Mouse (Mus musculus): ENCODE results near the gene Plekhh2. TPM values are rescaled to one million over a fixed set of nuclear protein-coding genes. Genes with fewer than 3 reads are reported as not detected.

The Plekhh2 gene
- polyA plus RNA-seq, 1 experiment from 2014 or later = 2.8 TPM

DNA sequence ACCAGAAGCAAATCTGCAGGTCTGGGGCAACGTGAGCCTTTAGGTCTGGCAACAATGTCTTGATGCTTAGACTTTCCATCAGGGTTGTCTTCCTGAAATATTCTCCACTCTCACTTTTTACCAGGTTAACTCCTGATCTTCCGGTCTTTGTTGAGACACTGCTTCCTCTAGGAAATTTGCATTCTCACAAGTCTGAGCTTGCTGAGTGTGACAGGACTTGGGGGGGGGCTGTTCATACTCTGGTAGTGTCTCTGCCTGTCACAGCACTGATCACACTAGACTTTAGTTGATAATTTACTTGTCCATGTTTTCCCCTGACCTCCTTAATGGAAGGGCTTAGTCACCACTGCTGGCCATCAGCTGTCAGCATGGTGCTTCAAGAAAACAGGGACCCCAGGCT lies 24.3 kb upstream of the Plekhh2 start:
- WGBS = 80% methylated on average over 2 of the region's 2 CpGs
- H3K4me2 ChIP-seq = no peak overlapping the region

GRCm38 (mm10) chr17:84492255-84492880 lies 19.3 kb upstream of the Plekhh2 start:
- DNase-seq (ENCODE audit: low spot score, missing footprints) (no peak), ATAC-seq (ENCODE audit: low FRiP score) (no peak)
- Histone ChIP-seq H3K4me1 (ENCODE audit: control insufficient read depth, insufficient read depth, low read length) (no peaks in the 10 kb centered on the region), H3K9ac (ENCODE audit: low read length) (no peak overlapping the region), H3K27ac (ENCODE audit: low read depth, low read length) (no peak overlapping the region), H3K4me3 (ENCODE audit: low read depth, low read length) (no peak overlapping the region), H3K4me2 (no peak overlapping the region), H3K27me3 (ENCODE audit: control insufficient read depth, insufficient read depth, low read length) (no peaks in the 10 kb centered on the region), H3K9me3 (ENCODE audit: control insufficient read depth, low read length) (no peaks in the 10 kb centered on the region), H3K36me3 (ENCODE audit: control insufficient read depth, insufficient read depth, low read length) (no peaks in the 10 kb centered on the region)
- WGBS = 33% methylated on average over 5 of the region's 5 CpGs

More for the DNA sequence above, 24.3 kb upstream of the Plekhh2 start:
- DNase-seq (ENCODE audit: low spot score, missing footprints) = no peak
- H3K27me3 ChIP-seq (ENCODE audit: control insufficient read depth, insufficient read depth, low read length) = no peaks in the 10 kb centered on the region
- no peaks in the 10 kb centered on the region for H3K36me3 ChIP-seq (ENCODE audit: control insufficient read depth, insufficient read depth, low read length)
- H3K9me3 ChIP-seq (ENCODE audit: control insufficient read depth, low read length) = no peaks in the 10 kb centered on the region
- H3K4me3 ChIP-seq (ENCODE audit: low read depth, low read length) = no peak overlapping the region
- no peak for ATAC-seq (ENCODE audit: low FRiP score)
- H3K27ac ChIP-seq (ENCODE audit: low read depth, low read length) = no peak overlapping the region
- H3K4me1 ChIP-seq (ENCODE audit: control insufficient read depth, insufficient read depth, low read length) = no peaks in the 10 kb centered on the region
- no peak overlapping the region for H3K9ac ChIP-seq (ENCODE audit: low read length)

DNA sequence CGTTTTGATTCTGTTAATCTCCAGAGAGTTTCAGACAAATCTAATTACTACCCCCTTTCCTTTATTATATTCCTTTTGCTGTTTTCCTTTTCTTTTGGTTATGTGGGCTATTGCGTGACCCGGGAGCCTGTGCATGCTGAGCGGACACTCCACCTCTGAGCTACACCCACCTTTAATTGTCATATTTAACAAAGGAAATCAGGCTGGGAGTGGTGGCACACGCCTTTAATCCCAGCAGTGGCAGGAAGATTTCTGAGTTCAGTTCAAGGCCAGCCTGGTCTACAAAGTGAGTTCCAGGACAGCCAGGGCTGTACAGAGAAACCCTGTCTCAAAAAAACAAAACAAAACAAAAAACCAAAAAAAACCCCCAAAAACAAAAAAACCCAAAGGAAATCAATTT lies 14.7 kb upstream of the Plekhh2 start:
- Histone ChIP-seq H3K27ac (ENCODE audit: low read depth, low read length) (no peak overlapping the region), H3K4me1 (ENCODE audit: control insufficient read depth, insufficient read depth, low read length) (no peaks in the 10 kb centered on the region), H3K4me2 (no peak overlapping the region), H3K4me3 (ENCODE audit: low read depth, low read length) (no peak overlapping the region), H3K27me3 (ENCODE audit: control insufficient read depth, insufficient read depth, low read length) (no peaks in the 10 kb centered on the region), H3K9me3 (ENCODE audit: control insufficient read depth, low read length) (no peaks in the 10 kb centered on the region), H3K36me3 (ENCODE audit: control insufficient read depth, insufficient read depth, low read length) (no peaks in the 10 kb centered on the region), H3K9ac (ENCODE audit: low read length) (no peak overlapping the region)
- no peak for ATAC-seq (ENCODE audit: low FRiP score)
- no peak for DNase-seq (ENCODE audit: low spot score, missing footprints)
- WGBS = 91% methylated on average over 5 of the region's 5 CpGs

DNA sequence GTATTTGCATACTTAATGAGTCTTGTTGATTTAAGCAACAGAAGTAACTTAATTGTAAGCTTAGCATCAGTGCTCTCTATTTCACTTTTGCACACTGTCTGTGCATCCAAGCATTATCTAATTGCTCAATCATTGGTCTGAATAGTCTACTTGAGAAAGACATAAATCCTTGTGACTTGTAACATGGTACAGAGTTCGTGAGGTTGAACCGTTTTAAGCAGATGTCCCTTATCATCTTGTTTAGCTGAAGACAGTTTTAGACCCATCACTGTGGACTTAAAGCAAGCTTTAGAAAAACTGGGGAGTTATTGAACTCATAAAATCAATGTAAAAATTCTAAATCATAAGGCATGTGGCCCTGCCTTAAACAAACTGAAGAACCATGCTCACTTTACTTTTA lies 14.1 kb upstream of the Plekhh2 start:
- no peak overlapping the region for H3K4me2 ChIP-seq
- 68% methylated on average over 2 of the region's 2 CpGs for WGBS
- no peak overlapping the region for H3K27ac ChIP-seq (ENCODE audit: low read depth, low read length)
- H3K36me3 ChIP-seq (ENCODE audit: control insufficient read depth, insufficient read depth, low read length) = no peaks in the 10 kb centered on the region
- no peak overlapping the region for H3K9ac ChIP-seq (ENCODE audit: low read length)
- DNase-seq (ENCODE audit: low spot score, missing footprints) (no peak), ATAC-seq (ENCODE audit: low FRiP score) (no peak)
- no peaks in the 10 kb centered on the region for H3K9me3 ChIP-seq (ENCODE audit: control insufficient read depth, low read length)
- no peaks in the 10 kb centered on the region for H3K27me3 ChIP-seq (ENCODE audit: control insufficient read depth, insufficient read depth, low read length)
- no peak overlapping the region for H3K4me3 ChIP-seq (ENCODE audit: low read depth, low read length)
- H3K4me1 ChIP-seq (ENCODE audit: control insufficient read depth, insufficient read depth, low read length) = no peaks in the 10 kb centered on the region

GRCm38 (mm10) chr17:84497972-84498604 lies 13.6 kb upstream of the Plekhh2 start:
- peak; percentile 72 for DNase-seq (ENCODE audit: low spot score, missing footprints)
- Histone ChIP-seq H3K9ac (ENCODE audit: low read length) (no peak overlapping the region), H3K4me3 (ENCODE audit: low read depth, low read length) (no peak overlapping the region), H3K4me1 (ENCODE audit: control insufficient read depth, insufficient read depth, low read length) (no peaks in the 10 kb centered on the region), H3K27ac (ENCODE audit: low read depth, low read length) (no peak overlapping the region), H3K9me3 (ENCODE audit: control insufficient read depth, low read length) (no peaks in the 10 kb centered on the region), H3K36me3 (ENCODE audit: control insufficient read depth, insufficient read depth, low read length) (no peaks in the 10 kb centered on the region), H3K27me3 (ENCODE audit: control insufficient read depth, insufficient read depth, low read length) (no peaks in the 10 kb centered on the region), H3K4me2 (no peak overlapping the region)
- ATAC-seq (ENCODE audit: low FRiP score) = no peak
- 70% methylated on average over 3 of the region's 3 CpGs for WGBS

- H3K9ac ChIP-seq (ENCODE audit: low read length) = no peak overlapping the region
- no peaks in the 10 kb centered on the region for H3K9me3 ChIP-seq (ENCODE audit: control insufficient read depth, low read length)
- no peaks in the 10 kb centered on the region for H3K27me3 ChIP-seq (ENCODE audit: control insufficient read depth, insufficient read depth, low read length)
- H3K4me1 ChIP-seq (ENCODE audit: control insufficient read depth, insufficient read depth, low read length) = no peaks in the 10 kb centered on the region
- H3K4me3 ChIP-seq (ENCODE audit: low read depth, low read length) = no peak overlapping the region
- DNase-seq (ENCODE audit: low spot score, missing footprints) = no peak
- H3K4me2 ChIP-seq = no peak overlapping the region
- H3K36me3 ChIP-seq (ENCODE audit: control insufficient read depth, insufficient read depth, low read length) = no peaks in the 10 kb centered on the region
- no peak for ATAC-seq (ENCODE audit: low FRiP score)
- WGBS = 41% methylated on average over 5 of the region's 5 CpGs
- no peak overlapping the region for H3K27ac ChIP-seq (ENCODE audit: low read depth, low read length)
Measured at GRCm38 (mm10) chr17:84498639-84499038, 13.1 kb upstream of the Plekhh2 start.

DNA sequence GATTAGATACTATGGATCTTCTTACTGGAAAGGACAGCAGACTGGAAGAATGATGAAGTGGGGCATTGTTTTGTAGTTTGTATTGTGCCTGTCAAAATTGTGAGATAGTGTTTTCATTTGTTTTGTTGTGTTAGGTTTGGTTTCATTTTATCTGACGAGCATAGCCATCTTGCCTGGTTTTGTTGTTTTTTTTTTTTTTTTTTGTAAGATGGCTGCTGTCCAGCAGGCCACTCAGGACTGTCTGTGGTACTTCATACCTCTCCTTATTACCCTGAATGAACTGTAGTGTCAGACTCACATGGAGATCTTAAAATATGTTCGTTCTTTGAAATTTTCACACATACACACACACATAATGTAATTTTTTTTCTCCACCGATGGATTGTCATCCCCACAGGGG lies 9.4 kb upstream of the Plekhh2 start:
- Histone ChIP-seq H3K36me3 (ENCODE audit: control insufficient read depth, insufficient read depth, low read length) (no peaks in the 10 kb centered on the region), H3K4me1 (ENCODE audit: control insufficient read depth, insufficient read depth, low read length) (no peaks in the 10 kb centered on the region), H3K4me2 (no peak overlapping the region), H3K4me3 (ENCODE audit: low read depth, low read length) (no peak overlapping the region), H3K27me3 (ENCODE audit: control insufficient read depth, insufficient read depth, low read length) (no peaks in the 10 kb centered on the region), H3K27ac (ENCODE audit: low read depth, low read length) (no peak overlapping the region), H3K9ac (ENCODE audit: low read length) (no peak overlapping the region), H3K9me3 (ENCODE audit: control insufficient read depth, low read length) (no peaks in the 10 kb centered on the region)
- WGBS = 85% methylated on average over 3 of the region's 3 CpGs
- ATAC-seq (ENCODE audit: low FRiP score) (no peak), DNase-seq (ENCODE audit: low spot score, missing footprints) (no peak)

- no peak overlapping the region for H3K27ac ChIP-seq (ENCODE audit: low read depth, low read length)
- peaks cover 8% of the 10 kb centered on the region; the same call in 1 of the 2 replicates for H3K4me1 ChIP-seq (ENCODE audit: control insufficient read depth, insufficient read depth, low read length)
- 85% methylated on average over 2 of the region's 2 CpGs for WGBS
- no peaks in the 10 kb centered on the region for H3K9me3 ChIP-seq (ENCODE audit: control insufficient read depth, low read length)
- ATAC-seq (ENCODE audit: low FRiP score) (no peak), DNase-seq (ENCODE audit: low spot score, missing footprints) (no peak)
- no peak overlapping the region for H3K4me2 ChIP-seq
- no peak overlapping the region for H3K4me3 ChIP-seq (ENCODE audit: low read depth, low read length)
- no peak overlapping the region for H3K9ac ChIP-seq (ENCODE audit: low read length)
- H3K27me3 ChIP-seq (ENCODE audit: control insufficient read depth, insufficient read depth, low read length) = no peaks in the 10 kb centered on the region
- no peaks in the 10 kb centered on the region for H3K36me3 ChIP-seq (ENCODE audit: control insufficient read depth, insufficient read depth, low read length)
Measured at GRCm38 (mm10) chr17:84505922-84506321, 5.8 kb upstream of the Plekhh2 start.

GRCm38 (mm10) chr17:84508736-84509135 lies 3.0 kb upstream of the Plekhh2 start:
- Histone ChIP-seq H3K9me3 (ENCODE audit: control insufficient read depth, low read length) (no peaks in the 10 kb centered on the region), H3K4me3 (ENCODE audit: low read depth, low read length) (no peak overlapping the region), H3K27ac (ENCODE audit: low read depth, low read length) (no peak overlapping the region), H3K4me2 (no peak overlapping the region), H3K4me1 (ENCODE audit: control insufficient read depth, insufficient read depth, low read length) (peaks cover 12% of the 10 kb centered on the region), H3K36me3 (ENCODE audit: control insufficient read depth, insufficient read depth, low read length) (no peaks in the 10 kb centered on the region), H3K27me3 (ENCODE audit: control insufficient read depth, insufficient read depth, low read length) (no peaks in the 10 kb centered on the region), H3K9ac (ENCODE audit: low read length) (no peak overlapping the region)
- ATAC-seq (ENCODE audit: low FRiP score) (peak; percentile 68), DNase-seq (ENCODE audit: low spot score, missing footprints) (peak; percentile 80)
- WGBS = 28% methylated on average over 3 of the region's 3 CpGs
